Mouse (Mus musculus): ENCODE results near the gene B4galt1.

The B4galt1 gene

GRCm38 (mm10) chr4:40843726-40844125 is 10.1 kb downstream of the B4galt1 start:
- DNase-seq (ENCODE audit: low spot score in 2 of 2): no peak

GRCm38 (mm10) chr4:40840448-40840847 is 13.4 kb downstream of the B4galt1 start:
- DNase-seq (ENCODE audit: low spot score in 2 of 2): no peak

DNA sequence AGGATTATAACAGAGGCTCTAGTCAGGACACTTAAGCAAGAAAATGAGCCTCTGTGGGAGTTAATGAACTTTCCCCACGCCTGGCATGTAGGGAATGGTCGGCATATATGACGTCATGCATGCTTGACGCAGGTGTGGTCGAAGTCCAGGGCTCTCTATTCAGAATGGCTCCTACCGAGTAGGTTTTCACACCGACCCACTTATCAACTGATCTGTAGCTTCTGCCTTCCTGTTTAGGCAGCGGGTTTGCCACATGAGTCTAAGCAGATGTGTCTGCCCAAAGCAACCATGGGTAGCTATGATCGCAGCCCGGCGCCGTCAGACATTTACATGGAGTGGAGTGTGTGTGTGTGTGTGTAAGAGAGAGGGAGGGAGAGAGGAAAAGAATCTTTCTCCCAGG is 14.6 kb downstream of the B4galt1 start:
- no peak for DNase-seq (ENCODE audit: low spot score in 2 of 2)

DNA sequence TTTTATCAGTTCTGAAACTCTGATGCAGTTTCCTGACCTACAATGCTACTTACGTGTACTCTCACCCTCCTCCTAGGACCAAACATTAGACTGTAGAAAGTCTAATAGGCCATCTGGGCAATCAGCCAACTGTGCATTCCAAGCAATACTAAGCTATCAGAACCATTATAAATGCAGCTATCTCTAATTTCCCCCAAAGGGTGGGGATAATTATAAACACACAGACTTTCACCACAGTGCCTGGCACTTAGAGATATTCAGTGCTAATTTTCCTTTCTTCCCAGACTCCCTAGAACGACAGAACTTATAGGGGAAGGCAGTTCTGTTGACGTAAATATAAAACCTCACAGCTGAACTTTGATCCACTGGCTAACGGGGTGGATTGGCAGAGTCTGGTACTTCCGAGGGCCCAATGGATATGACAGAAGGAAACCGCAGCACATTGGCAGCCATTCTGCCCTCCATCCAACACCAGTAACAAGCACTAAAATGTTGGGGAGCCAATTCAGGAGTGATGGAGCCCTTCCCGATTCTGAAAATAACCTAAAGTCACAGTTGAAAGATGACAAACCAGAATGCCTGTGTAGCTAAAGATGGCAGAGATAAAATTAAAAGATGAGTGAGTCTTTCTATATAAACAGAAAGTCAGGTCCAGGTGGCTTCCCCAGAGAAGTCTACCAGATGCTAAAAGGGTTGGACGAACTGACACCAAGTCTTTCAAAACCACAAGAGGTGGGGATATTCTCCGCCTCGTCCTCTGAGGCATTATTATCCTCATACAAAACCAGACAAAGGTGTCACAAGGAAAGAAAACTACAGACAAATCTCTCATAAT is 16.1 kb downstream of the B4galt1 start:
- no peak for DNase-seq (ENCODE audit: low spot score in 2 of 2)

DNA sequence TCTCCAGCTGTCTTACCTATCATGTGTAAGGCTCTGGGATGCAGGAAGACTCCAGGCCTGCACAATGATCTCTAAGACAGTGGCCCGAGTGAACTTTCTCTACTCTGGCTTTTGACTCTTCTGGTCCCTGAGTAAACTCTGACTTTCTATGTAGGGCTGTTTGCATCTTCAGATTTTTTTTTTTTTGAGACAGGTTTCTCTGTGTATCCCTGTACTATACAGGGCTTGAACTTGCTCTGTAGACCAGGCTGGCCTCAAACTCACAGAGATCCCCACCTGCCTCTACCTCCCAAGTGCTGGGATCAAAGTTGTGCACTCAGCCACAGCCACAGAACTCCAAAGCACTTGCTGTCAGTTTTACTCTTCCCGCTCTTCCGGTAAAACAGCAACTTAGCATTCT is 16.8 kb downstream of the B4galt1 start:
- no peak for DNase-seq (ENCODE audit: low spot score in 2 of 2)

DNA sequence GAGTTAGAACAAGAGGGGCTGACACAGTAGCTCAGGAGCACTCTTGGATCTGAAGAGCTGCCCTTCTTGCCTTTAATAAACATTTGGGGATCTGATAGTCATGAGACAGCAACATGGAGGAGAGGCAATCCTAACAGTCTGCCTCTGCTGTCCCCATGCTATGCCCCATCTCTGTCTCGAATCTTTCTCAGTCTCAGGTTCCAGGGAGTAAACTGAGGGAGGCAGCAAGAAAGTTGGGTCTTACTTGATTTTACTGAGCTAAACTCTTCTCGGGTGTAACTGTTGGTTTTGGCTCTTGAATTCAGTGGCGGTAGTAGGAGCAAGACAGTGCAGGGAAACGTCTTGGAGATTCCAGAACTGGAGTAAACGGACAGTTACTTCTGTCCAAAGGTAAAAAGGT is 18.9 kb downstream of the B4galt1 start:
- no peak for DNase-seq (ENCODE audit: low spot score in 2 of 2)

DNA sequence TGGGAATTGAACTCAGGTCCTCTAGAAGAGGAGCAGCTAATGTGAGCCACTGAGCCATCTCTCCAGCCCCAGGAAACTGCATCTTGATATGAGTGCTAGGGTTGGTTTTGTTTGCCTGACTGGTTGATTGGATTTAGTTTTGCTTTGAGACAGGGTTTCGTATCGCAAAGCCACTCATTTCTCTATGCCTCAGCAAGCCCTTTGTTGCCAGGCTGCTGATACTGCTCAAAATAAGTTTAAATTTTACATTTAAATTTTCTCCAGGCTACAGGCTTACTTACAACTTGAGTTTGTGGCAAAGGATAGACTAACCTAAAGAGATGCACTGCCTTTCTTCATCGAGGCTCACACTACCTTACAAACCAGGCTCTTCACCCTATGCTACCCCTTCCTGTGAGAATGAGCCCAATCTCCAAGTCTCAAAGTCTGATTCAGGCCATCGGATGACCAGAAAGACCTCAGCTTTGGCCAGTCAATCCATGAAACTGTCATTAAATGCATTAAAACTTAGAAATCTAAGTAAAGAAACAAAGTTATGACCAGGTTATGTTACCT is 19.5 kb downstream of the B4galt1 start:
- DNase-seq (ENCODE audit: low spot score in 2 of 2): no peak

- no peak for DNase-seq (ENCODE audit: low spot score in 2 of 2)
Observed at GRCm38 (mm10) chr4:40833381-40834231, 20.2 kb downstream of the B4galt1 start.

DNA sequence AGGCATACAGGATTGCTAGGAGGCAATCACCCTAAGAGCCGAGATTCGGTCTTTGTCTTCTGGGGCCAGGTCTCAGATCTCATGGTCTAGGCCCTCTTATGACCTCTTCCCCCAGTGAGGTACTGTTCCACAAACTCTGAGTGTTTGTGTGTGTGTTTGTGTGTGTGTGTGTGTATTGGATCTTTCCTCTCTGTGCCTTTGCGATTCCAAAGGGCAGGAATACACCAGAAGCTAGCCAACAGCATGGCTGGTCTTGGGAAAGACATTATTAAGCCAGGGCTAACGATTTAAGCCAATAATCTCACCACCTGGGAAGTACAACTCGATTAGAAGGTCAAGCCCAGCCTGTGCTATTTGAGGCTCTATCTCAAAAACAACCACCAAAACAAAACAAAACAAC is 23.3 kb downstream of the B4galt1 start:
- DNase-seq (ENCODE audit: low spot score in 2 of 2): no peak

DNA sequence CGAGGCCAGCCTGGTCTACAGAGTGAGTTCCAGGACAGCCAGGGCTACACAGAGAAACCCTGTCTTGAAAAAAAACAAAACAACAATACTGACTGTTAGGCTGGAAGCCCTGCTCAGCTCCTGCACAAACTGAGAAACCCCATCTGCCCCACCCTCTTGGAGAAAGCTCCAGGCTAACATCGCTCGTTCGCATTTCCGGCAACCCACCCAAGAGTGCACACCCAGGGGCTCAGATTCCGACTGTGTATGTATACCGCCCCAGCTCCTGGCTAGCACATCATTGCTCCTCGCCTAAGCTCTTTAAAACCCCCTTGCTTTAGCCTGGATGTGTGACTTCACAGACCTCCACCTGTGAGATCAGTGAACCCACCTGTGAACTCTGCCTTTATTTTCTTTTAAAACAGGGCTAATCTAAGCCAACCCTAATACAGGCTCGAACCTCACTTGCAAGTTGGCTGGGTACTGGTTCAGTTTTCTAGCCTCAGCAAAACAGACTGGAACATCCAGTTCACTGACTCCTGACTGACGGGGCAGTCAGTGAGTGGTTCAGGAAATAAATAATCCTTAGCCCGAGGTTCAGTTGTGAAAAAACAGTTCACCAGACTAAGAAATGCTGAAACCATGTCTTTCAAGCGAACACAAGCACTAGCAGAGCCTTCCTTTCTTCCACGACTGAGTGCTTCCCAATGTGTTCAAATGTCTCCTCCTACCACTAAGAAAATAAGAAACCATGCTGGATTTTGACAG is 24.0 kb downstream of the B4galt1 start:
- no peak for DNase-seq (ENCODE audit: low spot score in 2 of 2)

DNA sequence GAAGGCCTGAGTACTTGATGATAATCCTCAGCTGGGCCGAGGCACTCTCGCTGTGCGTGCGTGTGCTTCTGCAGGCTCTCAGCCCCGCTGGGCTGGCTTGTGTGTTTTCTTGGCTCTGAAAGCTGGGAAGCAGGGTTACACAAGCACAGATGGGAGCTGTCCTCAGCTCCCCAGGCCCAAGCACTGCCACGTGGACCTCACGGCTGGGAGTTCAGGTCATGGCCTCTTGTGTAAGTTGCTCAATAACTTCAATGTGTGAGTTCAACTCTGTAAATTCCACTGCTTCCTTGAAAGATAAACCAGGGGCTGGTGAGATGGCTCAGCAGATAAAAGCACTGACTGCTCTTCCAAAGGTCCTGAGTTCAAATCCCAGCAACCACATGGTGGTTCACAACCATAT is 24.9 kb downstream of the B4galt1 start:
- no peak for DNase-seq (ENCODE audit: low spot score in 2 of 2)

DNA sequence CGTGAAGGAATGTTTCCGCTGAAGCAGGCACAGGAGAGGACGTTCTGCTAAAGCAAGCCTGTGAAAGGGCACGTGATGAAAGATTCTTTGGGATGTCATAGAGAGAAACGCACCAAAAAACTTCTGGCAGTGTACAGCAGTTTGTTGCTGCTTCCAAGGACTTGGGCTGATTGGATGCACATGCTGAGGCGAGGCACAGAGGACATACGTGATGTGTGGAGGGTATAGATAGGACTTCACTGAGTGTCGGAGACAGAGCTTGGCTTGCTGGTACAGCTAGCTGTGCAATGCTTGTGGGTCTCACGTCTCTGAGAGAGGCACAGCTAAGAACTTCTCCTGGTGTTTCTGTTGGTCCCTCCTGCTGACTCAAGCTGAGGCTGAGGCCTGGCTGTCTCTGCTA is 25.9 kb downstream of the B4galt1 start:
- no peak for DNase-seq (ENCODE audit: low spot score in 2 of 2)

GRCm38 (mm10) chr4:40826810-40827209 is 27.0 kb downstream of the B4galt1 start:
- DNase-seq (ENCODE audit: low spot score in 2 of 2): no peak

GRCm38 (mm10) chr4:40825981-40826380 is 27.8 kb downstream of the B4galt1 start:
- no peak for DNase-seq (ENCODE audit: low spot score in 2 of 2)

GRCm38 (mm10) chr4:40825146-40825545 is 28.7 kb downstream of the B4galt1 start:
- no peak for DNase-seq (ENCODE audit: low spot score in 2 of 2)

- no peak for DNase-seq (ENCODE audit: low spot score in 2 of 2)
Observed at GRCm38 (mm10) chr4:40824505-40824904, 29.3 kb downstream of the B4galt1 start.

GRCm38 (mm10) chr4:40823664-40824063 is 30.1 kb downstream of the B4galt1 start:
- DNase-seq (ENCODE audit: low spot score in 2 of 2): no peak

GRCm38 (mm10) chr4:40823151-40823550 is 30.7 kb downstream of the B4galt1 start:
- no peak for DNase-seq (ENCODE audit: low spot score in 2 of 2)

DNA sequence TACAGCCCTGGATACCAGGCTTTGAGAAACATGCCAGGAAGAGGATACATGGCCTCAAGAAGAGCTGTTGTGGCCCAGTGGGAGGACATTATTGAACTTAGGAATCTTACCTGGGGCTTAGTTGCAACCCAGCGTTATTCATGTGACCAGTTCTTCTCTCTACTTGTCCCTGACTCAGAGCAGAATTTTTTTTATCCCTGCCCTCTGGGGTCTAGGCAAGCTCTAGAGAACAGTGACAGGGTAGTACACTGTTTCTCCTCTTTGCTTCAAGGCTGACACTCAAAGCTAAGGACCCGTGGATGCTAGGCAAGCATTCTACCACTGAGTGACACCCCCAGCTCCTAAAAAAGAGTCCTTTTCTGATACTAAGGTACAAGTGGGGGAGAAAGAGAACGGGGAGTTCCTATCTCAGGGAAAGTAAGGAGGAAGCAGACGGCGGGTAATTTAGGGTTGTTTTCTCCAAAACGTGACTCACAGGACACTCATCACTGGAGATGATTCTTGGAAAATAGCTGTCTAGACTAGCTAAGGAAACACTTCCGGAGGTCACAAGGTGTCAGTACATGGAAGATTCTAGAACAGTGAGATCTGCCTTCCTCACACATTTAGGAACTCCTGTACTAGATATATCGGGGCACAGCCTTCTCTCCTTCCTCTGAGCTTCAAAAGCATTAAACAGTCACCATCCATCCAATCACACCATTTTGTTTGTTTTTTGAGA is 32.3 kb downstream of the B4galt1 start:
- DNase-seq (ENCODE audit: low spot score in 2 of 2): no peak

GRCm38 (mm10) chr4:40820903-40821302 is 32.9 kb downstream of the B4galt1 start:
- DNase-seq (ENCODE audit: low spot score in 2 of 2): no peak

DNA sequence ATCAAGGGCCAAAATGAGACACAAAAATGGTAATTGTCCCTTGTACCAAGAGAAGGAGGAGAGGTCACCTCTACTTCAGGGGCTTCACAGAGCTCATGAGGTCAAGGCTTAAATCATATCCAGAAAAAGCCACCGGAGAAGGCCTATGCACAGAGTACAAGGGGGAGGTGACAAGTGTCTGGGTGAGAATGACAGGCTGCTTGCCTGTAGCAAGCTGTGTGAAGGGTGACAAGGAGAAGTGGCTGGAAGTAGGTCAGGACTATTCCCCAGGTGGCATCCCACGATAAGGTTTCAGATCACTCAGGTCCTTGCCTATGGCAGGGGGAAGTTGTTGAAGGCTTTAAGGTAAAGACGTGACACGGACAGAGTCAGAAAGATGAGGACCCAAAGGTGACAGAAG is 33.8 kb downstream of the B4galt1 start:
- no peak for DNase-seq (ENCODE audit: low spot score in 2 of 2)

Measured in left cerebral cortex, adult 9 months (tissue).